Mouse (Mus musculus) intestine, embryonic 15.5 days (tissue): ENCODE data around the gene Zkscan8. TPM values are rescaled to one million over a fixed set of nuclear protein-coding genes. Genes with fewer than 3 reads are reported as not detected.
"Not testable (repeated sequence)": the region's sequence is repeated elsewhere in the genome, so short reads cannot be mapped to it uniquely, and the experiment has no call there.

Experiments used
- ATAC-seq: fragments of 200-750 bp; cut with Nextera tagmentation; 2 replicates; pipeline ENCODE4 v1.8.0; 2017; ENCODE audit warnings: moderate TSS enrichment, moderate library complexity
- H3K27ac ChIP-seq: fragments of 300-500 bp; sonication (generic); 2 replicates; pipeline ENCODE4 v1.5.1; 2015; ENCODE audit warnings: mild to moderate bottlenecking, inconsistent platforms
- H3K27me3 ChIP-seq: fragments of 300-500 bp; sonication (generic); replicated peaks from 2 replicates; pipeline ENCODE4 v1.6.1; 2015; ENCODE audit warnings: inconsistent platforms
- H3K36me3 ChIP-seq: fragments of 300-500 bp; sonication (generic); 2 replicates; pipeline ENCODE4 v1.6.1; 2015; ENCODE audit warnings: inconsistent platforms
- H3K4me1 ChIP-seq: fragments of 300-500 bp; sonication (generic); replicated peaks from 2 replicates; pipeline ENCODE4 v1.6.1; 2015; ENCODE audit warnings: inconsistent platforms
- H3K4me2 ChIP-seq: fragments of 300-500 bp; sonication (generic); replicated peaks from 2 replicates; pipeline ENCODE4 v1.6.1; 2015; ENCODE audit warnings: mild to moderate bottlenecking, inconsistent platforms
- H3K4me3 ChIP-seq: fragments of 300-500 bp; sonication (generic); replicated peaks from 2 replicates; pipeline ENCODE4 v1.5.1; 2015; ENCODE audit warnings: inconsistent platforms
- H3K9ac ChIP-seq: fragments of 300-500 bp; sonication (generic); 2 replicates; pipeline ENCODE4 v1.6.1; 2015; ENCODE audit warnings: inconsistent platforms
- H3K9me3 ChIP-seq: fragments of 300-500 bp; sonication (generic); 2 replicates; pipeline ENCODE4 v1.6.1; 2016; ENCODE audit warnings: inconsistent platforms
- WGBS: fragments of 180-500 bp; shearing (Covaris S2); methylation state at CpG from one replicate; pipeline ENCODE4 v1.1.7; 2015; 5-methylcytosine and 5-hydroxymethylcytosine counted together
- polyA plus RNA-seq: library from polyadenylated mRNA; unstranded; fragments of >200 nt; fragmentation: Nextera tagmentation; extraction: Ambion mirVana; gene quantifications from 2 replicates; pipeline ENCODE4 v1.2.1, GENCODE M21; 2015

Gene Zkscan8
- polyA plus RNA-seq: 3.6 and 5.5 TPM in 2 replicates

DNA sequence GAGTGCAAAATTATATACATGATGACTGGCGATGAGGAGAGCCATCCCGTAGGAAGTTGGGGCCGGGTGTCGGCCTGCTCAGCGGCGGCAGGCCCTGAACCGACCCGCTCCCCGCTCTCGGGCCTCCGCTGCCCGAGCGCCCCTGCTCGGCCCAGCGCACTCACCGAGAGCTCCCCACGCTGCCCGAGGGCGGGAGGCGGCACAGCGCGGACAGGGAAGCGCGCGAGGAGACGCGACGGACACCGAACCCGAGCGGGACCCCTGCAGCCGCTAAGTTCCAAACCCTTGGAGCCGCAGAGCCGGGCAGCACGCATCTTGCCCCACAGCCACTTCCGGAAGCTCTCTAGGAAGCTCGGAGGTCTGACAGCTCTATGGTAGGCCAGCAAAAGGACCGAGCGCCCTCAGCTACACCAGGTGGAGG, at the start of gene Zkscan8:
Gene Zkscan8, minus strand, starts transcription at position 340 of the 421 bp plus-strand sequence.
- 0 out of 2 replicates have a peak, but pooled peaks cover 5% of the 10 kb centered on the region for H3K36me3 ChIP-seq

GRCm38 (mm10) chr13:21559793-21560192, 28.9 kb upstream of the Zkscan8 start, which contains the start of gene Olfr1535:
Olfr1535 (minus strand) TSS chr13:21559893.
- WGBS: 50% methylated on average over 1 of the region's 1 CpGs

More for the DNA sequence above, at the start of gene Zkscan8:
- Histone ChIP-seq H3K4me2 (peak within 1 kb of the TSS; percentile 79), H3K9ac (peak within 1 kb of the TSS; percentile 98), H3K4me1 (no peaks in the 10 kb centered on the region), H3K9me3 (no peaks in the 10 kb centered on the region), H3K4me3 (peak within 1 kb of the TSS; percentile 94), H3K27me3 (no peaks in the 10 kb centered on the region), H3K27ac (peak within 1 kb of the TSS; percentile 94)
- peak; percentile 100 for ATAC-seq
- under 1% methylated on average over 39 of the region's 39 CpGs for WGBS

GRCm38 (mm10) chr13:21550416-21551110, 19.6 kb upstream of the Zkscan8 start:
- H3K27me3 ChIP-seq: no peaks in the 10 kb centered on the region
- no peaks in the 10 kb centered on the region for H3K36me3 ChIP-seq
- no peak for ATAC-seq
- H3K27ac ChIP-seq: no peak overlapping the region
- no peak overlapping the region for H3K4me2 ChIP-seq
- no peaks in the 10 kb centered on the region for H3K4me1 ChIP-seq
- no peak overlapping the region for H3K4me3 ChIP-seq
- no peaks in the 10 kb centered on the region for H3K9me3 ChIP-seq
- no peak overlapping the region for H3K9ac ChIP-seq
- 44% methylated on average over 3 of the region's 3 CpGs for WGBS

More at GRCm38 (mm10) chr13:21559793-21560192, 28.9 kb upstream of the Zkscan8 start, which contains the start of gene Olfr1535:
- Histone ChIP-seq H3K27me3 (no peaks in the 10 kb centered on the region), H3K4me1 (no peaks in the 10 kb centered on the region), H3K9ac (no peak within 1 kb of the TSS), H3K4me2 (no peak within 1 kb of the TSS), H3K36me3 (no peaks in the 10 kb centered on the region), H3K9me3 (no peaks in the 10 kb centered on the region), H3K4me3 (no peak within 1 kb of the TSS), H3K27ac (no peak within 1 kb of the TSS)
- ATAC-seq: no peak

DNA sequence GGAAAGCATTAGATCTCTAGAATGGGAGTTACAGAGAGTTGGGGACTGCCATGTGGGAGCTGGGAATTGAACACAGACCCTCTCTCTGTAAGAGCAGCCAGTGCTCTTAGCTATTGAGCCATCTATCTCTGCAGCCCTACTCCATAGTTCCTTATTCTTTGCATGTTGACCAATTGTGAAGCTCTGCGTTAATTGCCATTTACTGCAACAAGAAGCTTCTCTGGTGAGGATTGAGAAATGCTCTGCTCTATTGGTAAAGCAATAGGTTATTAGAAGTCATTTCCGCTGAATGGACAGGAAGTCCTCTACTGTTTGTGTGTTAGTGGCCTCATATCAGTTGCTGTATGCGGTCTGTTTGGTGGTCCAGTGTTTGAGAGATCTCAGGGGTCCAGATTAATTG, 18.6 kb upstream of the Zkscan8 start:
- Histone ChIP-seq H3K4me2 (no peak overlapping the region), H3K9me3 (no peaks in the 10 kb centered on the region), H3K4me3 (no peak overlapping the region), H3K27ac (no peak overlapping the region), H3K9ac (no peak overlapping the region), H3K27me3 (no peaks in the 10 kb centered on the region), H3K36me3 (no peaks in the 10 kb centered on the region), H3K4me1 (no peaks in the 10 kb centered on the region)
- no peak for ATAC-seq
- 86% methylated on average over 3 of the region's 3 CpGs for WGBS

DNA sequence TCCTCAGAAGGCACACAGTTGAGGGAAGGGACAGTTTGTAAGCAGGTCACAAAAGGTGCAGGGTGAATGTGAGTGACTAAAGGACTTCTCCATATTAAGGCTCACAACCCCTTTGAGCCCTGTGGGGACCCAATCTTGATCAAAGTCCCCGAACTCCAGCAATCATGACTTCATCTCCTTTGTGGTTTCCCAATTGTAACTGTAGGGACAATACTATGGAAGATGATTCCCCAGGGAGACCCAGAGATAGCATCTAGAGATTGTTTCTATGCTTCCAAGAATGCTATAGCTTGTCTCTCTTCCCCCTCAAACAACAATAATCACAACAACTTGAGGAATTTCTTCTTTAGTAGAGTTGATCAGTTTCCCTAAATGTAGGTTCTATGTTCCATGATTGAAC, 11.8 kb upstream of the Zkscan8 start, which contains the start of gene Olfr1366:
Gene Olfr1366, minus strand, starts transcription at position 101 of the 400 bp plus-strand sequence.
- Histone ChIP-seq H3K4me2 (no peak within 1 kb of the TSS), H3K9me3 (no peaks in the 10 kb centered on the region), H3K27me3 (no peaks in the 10 kb centered on the region), H3K9ac (no peak within 1 kb of the TSS), H3K4me3 (no peak within 1 kb of the TSS), H3K36me3 (no peaks in the 10 kb centered on the region), H3K27ac (no peak within 1 kb of the TSS), H3K4me1 (no peaks in the 10 kb centered on the region)
- 68% methylated on average over 1 of the region's 1 CpGs for WGBS
- no peak for ATAC-seq

GRCm38 (mm10) chr13:21530136-21530535, 784 bp downstream of the Zkscan8 start:
- no peak overlapping the region for H3K27ac ChIP-seq

DNA sequence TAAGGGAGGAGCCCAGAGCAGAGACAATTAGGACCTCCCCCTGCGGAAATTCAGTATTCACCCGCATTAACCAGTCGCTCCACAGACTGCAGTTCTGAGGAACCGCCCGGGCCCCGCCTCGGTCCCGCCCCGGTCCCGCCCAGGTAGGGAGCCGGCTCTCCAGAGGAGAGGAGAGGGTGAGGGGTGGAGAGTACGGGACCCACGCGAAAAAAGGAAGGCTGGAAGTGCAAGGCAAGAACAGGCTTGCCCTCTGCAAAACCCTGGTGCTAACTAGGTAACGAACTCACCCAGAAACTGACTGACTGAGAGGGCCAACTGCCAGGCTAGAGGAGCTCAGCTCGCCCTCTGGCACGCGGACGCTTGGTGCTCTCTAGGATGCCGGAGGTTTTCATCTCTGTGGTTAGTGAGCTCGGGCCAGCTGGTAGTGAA, 24.7 kb downstream of the Zkscan8 start:
- Histone ChIP-seq H3K27me3 (no peaks in the 10 kb centered on the region), H3K4me3 (peak overlapping the region; percentile 68), H3K4me2 (peak overlapping the region; percentile 61), H3K4me1 (no peaks in the 10 kb centered on the region), H3K27ac (peak overlapping the region; percentile 78), H3K36me3 (no peaks in the 10 kb centered on the region), H3K9ac (peak overlapping the region; percentile 71), H3K9me3 (no peaks in the 10 kb centered on the region)
- ATAC-seq: peak; percentile 100
- WGBS: under 1% methylated on average over 21 of the region's 21 CpGs

More at GRCm38 (mm10) chr13:21530136-21530535, 784 bp downstream of the Zkscan8 start:
- Histone ChIP-seq H3K4me1 (no peaks in the 10 kb centered on the region), H3K36me3 (0 out of 2 replicates have a peak, but pooled peaks cover 6% of the 10 kb centered on the region), H3K27me3 (no peaks in the 10 kb centered on the region), H3K9me3 (no peaks in the 10 kb centered on the region), H3K4me2 (peak overlapping the region; percentile 52), H3K4me3 (no peak overlapping the region), H3K9ac (no peak overlapping the region)
- ATAC-seq: no peak
- 39% methylated on average over 7 of the region's 7 CpGs for WGBS

GRCm38 (mm10) chr13:21502296-21502695, 28.6 kb downstream of the Zkscan8 start:
- Histone ChIP-seq H3K27ac (no peak overlapping the region), H3K36me3 (no peaks in the 10 kb centered on the region), H3K4me3 (no peak overlapping the region), H3K9me3 (no peaks in the 10 kb centered on the region), H3K4me2 (no peak overlapping the region), H3K9ac (no peak overlapping the region), H3K27me3 (no peaks in the 10 kb centered on the region), H3K4me1 (no peaks in the 10 kb centered on the region)
- WGBS: 85% methylated on average over 5 of the region's 5 CpGs
- no peak for ATAC-seq

GRCm38 (mm10) chr13:21501182-21501581, 29.7 kb downstream of the Zkscan8 start, which contains the start of gene Gm11273:
Gm11273 (minus strand) TSS chr13:21501418.
- not testable (repeated sequence) for H3K36me3 ChIP-seq, H3K4me2 ChIP-seq, H3K27ac ChIP-seq, H3K27me3 ChIP-seq, H3K4me1 ChIP-seq, H3K9me3 ChIP-seq, ATAC-seq, H3K9ac ChIP-seq, H3K4me3 ChIP-seq
- 92% methylated on average over 17 of the region's 17 CpGs for WGBS

GRCm38 (mm10) chr13:21495080-21495479, 35.8 kb downstream of the Zkscan8 start, which contains the start of gene AK157302:
AK157302 (plus strand) TSS chr13:21495223.
- Histone ChIP-seq H3K36me3 (no peaks in the 10 kb centered on the region), H3K4me3 (no peak within 1 kb of the TSS), H3K27ac (no peak within 1 kb of the TSS), H3K9me3 (no peaks in the 10 kb centered on the region), H3K4me1 (no peaks in the 10 kb centered on the region), H3K4me2 (no peak within 1 kb of the TSS), H3K9ac (no peak within 1 kb of the TSS), H3K27me3 (no peaks in the 10 kb centered on the region)
- WGBS: 94% methylated on average over 21 of the region's 21 CpGs
- no peak for ATAC-seq

DNA sequence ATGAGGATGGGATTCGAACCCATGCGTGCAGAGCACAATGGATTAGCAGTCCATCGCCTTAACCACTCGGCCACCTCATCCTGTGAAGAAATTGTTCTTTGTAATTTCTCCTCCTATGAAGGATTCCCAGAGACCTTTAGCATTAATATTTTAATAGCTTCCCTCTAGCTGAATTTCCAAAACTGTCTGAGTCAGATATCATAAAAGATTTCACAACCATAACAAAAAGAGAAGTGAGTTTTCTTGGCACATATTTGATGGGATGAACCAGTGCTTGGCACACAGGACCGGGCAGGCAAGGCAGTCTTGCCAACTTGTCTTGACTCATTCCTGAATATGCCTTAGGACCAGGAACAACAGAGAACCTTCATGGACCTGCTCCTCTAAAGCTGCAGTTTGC, 38.1 kb downstream of the Zkscan8 start:
- H3K4me1 ChIP-seq: no peaks in the 10 kb centered on the region
- H3K27ac ChIP-seq: no peak overlapping the region
- ATAC-seq: no peak
- no peaks in the 10 kb centered on the region for H3K9me3 ChIP-seq
- no peaks in the 10 kb centered on the region for H3K36me3 ChIP-seq
- H3K27me3 ChIP-seq: no peaks in the 10 kb centered on the region
- H3K4me3 ChIP-seq: no peak overlapping the region
- no peak overlapping the region for H3K9ac ChIP-seq
- no peak overlapping the region for H3K4me2 ChIP-seq
- 97% methylated on average over 5 of the region's 5 CpGs for WGBS

DNA sequence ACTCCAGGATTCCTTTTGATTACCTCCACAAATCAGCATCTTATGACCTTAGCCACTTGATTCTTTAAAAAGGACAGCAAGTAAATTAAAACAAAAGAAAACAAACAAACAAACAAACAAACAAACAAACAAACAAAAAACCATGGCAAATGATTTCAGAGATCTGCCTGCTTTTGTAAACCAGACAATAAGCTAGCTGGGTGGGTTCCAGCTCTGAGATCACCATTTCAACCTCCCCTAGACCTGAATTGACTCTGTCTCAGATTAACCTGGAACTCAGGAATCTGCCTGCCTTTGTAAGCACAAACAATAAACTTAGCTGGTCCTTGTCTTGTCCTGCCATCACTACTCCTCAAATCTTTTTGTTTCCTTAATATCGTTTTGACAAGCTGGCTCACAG, 44.0 kb downstream of the Zkscan8 start:
- Histone ChIP-seq H3K9me3 (no peaks in the 10 kb centered on the region), H3K27ac (no peak overlapping the region), H3K36me3 (no peaks in the 10 kb centered on the region), H3K27me3 (no peaks in the 10 kb centered on the region), H3K9ac (no peak overlapping the region), H3K4me3 (no peak overlapping the region), H3K4me1 (no peaks in the 10 kb centered on the region), H3K4me2 (no peak overlapping the region)
- ATAC-seq: no peak
- 92% methylated on average over 1 of the region's 1 CpGs for WGBS
